Mouse (Mus musculus) kidney, adult 2 months (tissue): ENCODE results near the gene Plaur.

Experiments
- CTCF ChIP-seq: fragments of 200-500 bp; conservative IDR thresholded peaks from 2 replicates; pipeline ENCODE4 v1.5.1; 2011; ENCODE audit warnings: low read depth, mild to moderate bottlenecking, control low read depth, low read length, moderate library complexity, mixed read lengths; ENCODE audit not compliant: insufficient read depth, insufficient read length
- POLR2A ChIP-seq: fragments of 200-500 bp; IDR thresholded peaks from one replicate; pipeline ENCODE4 v1.6.1; 2011; ENCODE audit warnings: low read depth, low read length, control low read depth

- TF ChIP-seq CTCF (no peak), POLR2A (no peak)
These were observed 41.7 kb downstream of the Plaur start for GRCm38 (mm10) chr7:24504004-24504403.
